Mouse (Mus musculus) megakaryocyte, embryonic 14.5 days (primary cell): ENCODE measurements around the gene Pfpl.

Experiments
- FLI1 ChIP-seq: IDR thresholded peaks from 2 replicates; pipeline ENCODE4 v1.6.1; 2012; ENCODE audit warnings: low read length, inconsistent platforms, mixed read lengths
- GATA1 ChIP-seq: IDR thresholded peaks from 3 replicates; pipeline ENCODE4 v1.6.1; 2012; ENCODE audit warnings: mixed read lengths, low read length, inconsistent platforms, borderline replicate concordance

- TF ChIP-seq GATA1 (no peak), FLI1 (no peak)
Measured at GRCm38 (mm10) chr19:12435011-12435416, 7.3 kb downstream of the Pfpl start.
